Comparison of ENCODE assay signal across 9 mouse cellular contexts in genomic region chr7:112919845-112920244, GRCm38 (mm10). TPM values are rescaled to one million over a fixed set of nuclear protein-coding genes. Genes with fewer than 3 reads are reported as not detected.
DNase-seq lines count a peak whose midpoint lies in the region; ATAC-seq and TF ChIP-seq lines count a peak whose summit lies in the region.
"Had no signal": no experiment of that assay in that cellular context is flagged by ENCODE, and none has a peak within 500 bp of the region (broad histone marks: within the 10 kb centered on the region; RNA-seq: fewer than 3 reads in every experiment).

No protein-coding gene starts in this region.

- H3K4me3 ChIP-seq in hindbrain, embryonic 10.5 days = no peak overlapping the region
- no peak overlapping the region for H3K4me3 ChIP-seq in hindbrain, embryonic 12.5 days
- no peak overlapping the region for H3K4me3 ChIP-seq in G1E (ENCODE audit: low read depth, low read length)
- H3K4me3 ChIP-seq in layer of hippocampus, adult 2 months = no peak overlapping the region
- H3K4me3 ChIP-seq: limb, embryonic 15.5 days had no signal

- H3K4me1 ChIP-seq in hindbrain, embryonic 10.5 days (replicated peaks) = peaks cover 56% of the 10 kb centered on the region
- peaks cover 31% of the 10 kb centered on the region for H3K4me1 ChIP-seq in hindbrain, embryonic 12.5 days
- no peaks in the 10 kb centered on the region for H3K4me1 ChIP-seq in G1E (ENCODE audit: insufficient read depth, low read depth, low read length)

- no peaks in the 10 kb centered on the region for H3K36me3 ChIP-seq in hindbrain, embryonic 10.5 days
- H3K36me3 ChIP-seq in hindbrain, embryonic 12.5 days = no peaks in the 10 kb centered on the region
- H3K36me3 ChIP-seq in G1E (replicated peaks) = no peaks in the 10 kb centered on the region
- H3K36me3 ChIP-seq: limb, embryonic 15.5 days had no signal

- WGBS in hindbrain, embryonic 10.5 days = 3% methylated on average over 4 of the region's 4 CpGs
- 4% methylated on average over 4 of the region's 4 CpGs for WGBS in hindbrain, embryonic 12.5 days

- H3K9me3 ChIP-seq in hindbrain, embryonic 10.5 days = no peaks in the 10 kb centered on the region
- H3K9me3 ChIP-seq in hindbrain, embryonic 12.5 days (replicated peaks) = no peaks in the 10 kb centered on the region
- peaks cover 25% of the 10 kb centered on the region for H3K9me3 ChIP-seq in G1E (replicated peaks)
- H3K9me3 ChIP-seq: limb, embryonic 15.5 days had no signal

- peak; percentile 21; the same call in 1 of the 2 replicates for TF ChIP-seq CTCF in G1E (IDR thresholded peaks at IDR 0.05; ENCODE audit: low read depth, low read length)
- peak; percentile 93 for TF ChIP-seq CTCF in layer of hippocampus, adult 2 months (conservative IDR thresholded peaks at IDR 0.05)

- no peak for ATAC-seq in hindbrain, embryonic 12.5 days (ENCODE audit: low FRiP score)
- no peak for ATAC-seq in G1E (ENCODE audit: extremely low read depth, insufficient number of reproducible peaks, low FRiP score, poor library complexity, severe bottlenecking)
- peak; percentile 65 for ATAC-seq in megakaryocyte progenitor cell, adult 5-6 weeks (replicated peaks; ENCODE audit: poor library complexity)

- peak; percentile 55 for DNase-seq in hindbrain, embryonic 10.5 days (ENCODE audit: low spot score)
- DNase-seq in G1E (ENCODE audit: low spot score) = peak; percentile 16
- peak; percentile 59 for DNase-seq in cerebellum, adult 11-12 months
- DNase-seq in forelimb bud, embryonic 11.5 days (ENCODE audit: low read depth, low spot score) = peak; percentile 71
- DNase-seq in layer of hippocampus, adult 2 months (ENCODE audit: low spot score in 2 of 2) = peak; percentile 39 to 63
- DNase-seq in testis, postnatal 10 days (ENCODE audit: low spot score) = peak; percentile 67

- H3K4me2 ChIP-seq in hindbrain, embryonic 12.5 days (replicated peaks) = no peak overlapping the region
- H3K4me2 ChIP-seq: limb, embryonic 15.5 days had no signal

- H3K27ac ChIP-seq in hindbrain, embryonic 10.5 days = no peak overlapping the region
- H3K27ac ChIP-seq in hindbrain, embryonic 12.5 days = no peak overlapping the region
- no peak overlapping the region; the same call in 1 of the 2 replicates for H3K27ac ChIP-seq in layer of hippocampus, adult 2 months
- H3K27ac ChIP-seq: limb, embryonic 15.5 days had no signal

- H3K27me3 ChIP-seq in hindbrain, embryonic 10.5 days (ENCODE audit: insufficient read depth, poor library complexity, severe bottlenecking) = peaks cover 6% of the 10 kb centered on the region; the same call in 1 of the 2 replicates
- H3K27me3 ChIP-seq in hindbrain, embryonic 12.5 days = no peaks in the 10 kb centered on the region
- no peaks in the 10 kb centered on the region for H3K27me3 ChIP-seq in G1E (ENCODE audit: insufficient read depth, low read length)
- H3K27me3 ChIP-seq: limb, embryonic 15.5 days had no signal

- no peak overlapping the region for H3K9ac ChIP-seq in hindbrain, embryonic 12.5 days
- H3K9ac ChIP-seq: limb, embryonic 15.5 days had no signal

RNA-seq across cellular contexts. Expression of gene Rassf10, which starts 33.9 kb away (rescaled TPM):
- polyA plus RNA-seq in hindbrain, embryonic 10.5 days (2016; fragmentation: Nextera tagmentation; extraction: Ambion mirVana) = 0.51 and 0.92 TPM in 2 replicates
- 2.2 and 2.5 TPM in 2 replicates for polyA plus RNA-seq in hindbrain, embryonic 12.5 days (2016; fragmentation: Nextera tagmentation; extraction: Ambion mirVana)
- total RNA-seq in G1E (2014; fragmentation: Nextera tagmentation) (not detected in 2 replicates), G1E (2017) (0.12 TPM in 1 of 2 replicates, not detected in the other)
- polyA plus RNA-seq in G1E (2012) = not detected in 2 replicates
- 1 to 10 TPM in 1 of 2 experiments, under 1 TPM in 1; 0.96 to 1.0 TPM for total RNA-seq in layer of hippocampus, adult 2 months (2021)
- 0.07 and 0.10 TPM in 2 replicates for total RNA-seq in megakaryocyte progenitor cell, adult 5-6 weeks (2015)
- total RNA-seq in megakaryocyte progenitor cell, adult 5-6 weeks (2017) = 0.08 and 0.10 TPM in 2 replicates

Comparison
In these comparisons a context has a peak if more than half of its experiments do, and no peak if none do; other contexts are left out.
1. DNase-seq: peak in every context shown above with its lines; median percentile 71 in forelimb bud, embryonic 11.5 days; 67 in testis, postnatal 10 days; 59 in cerebellum, adult 11-12 months; 55 in hindbrain, embryonic 10.5 days; 51 in layer of hippocampus, adult 2 months; 16 in G1E.